Mouse (Mus musculus): ENCODE data around the gene Ctnna3.

- TF ChIP-seq CTCF (IDR thresholded peaks at IDR 0.05; ENCODE audit: extremely low read depth, insufficient read depth, low read length) (no peak), POLR2A (IDR thresholded peaks at IDR 0.05; ENCODE audit: extremely low read depth, insufficient read depth, low read length) (no peak)
Measured at GRCm38 (mm10) chr10:64748651-64749050, 1318.8 kb downstream of the Ctnna3 start.
